Mouse (Mus musculus): ENCODE data around the gene Tctex1d2. TPM values are rescaled to one million over a fixed set of nuclear protein-coding genes. Genes with fewer than 3 reads are reported as not detected.

Gene Tctex1d2
- polyA plus RNA-seq, 1 experiment = 13.9 TPM

DNA sequence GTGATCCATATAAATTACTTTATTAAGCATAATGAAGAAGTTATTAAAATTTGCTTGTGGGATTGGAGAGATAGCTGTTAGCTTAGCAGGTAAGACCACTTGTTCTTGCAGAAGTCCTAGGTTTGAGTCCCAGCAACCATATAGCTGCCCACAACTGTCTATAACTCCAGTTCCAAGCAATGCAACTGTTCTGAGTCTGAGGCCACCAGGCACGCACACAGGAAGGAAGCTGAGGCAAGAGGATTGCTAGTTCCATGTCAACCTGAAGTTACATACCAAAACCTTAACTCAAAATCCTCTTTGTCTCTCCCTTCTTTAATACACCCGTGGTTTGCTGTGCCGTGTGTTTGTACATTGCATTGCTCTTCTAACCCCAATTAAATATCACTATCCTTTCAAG lies 28.6 kb upstream of the Tctex1d2 start:
- H3K27ac ChIP-seq (ENCODE audit: control insufficient read depth, insufficient read depth, low read depth, low read length, poor library complexity) = no peak overlapping the region
- H3K4me3 ChIP-seq (replicated peaks; ENCODE audit: control insufficient read depth, low read depth, low read length) = no peak overlapping the region
- peaks cover under 1% of the 10 kb centered on the region; the same call in 1 of the 2 replicates for H3K4me1 ChIP-seq (ENCODE audit: control insufficient read depth, insufficient read depth, low read length)
- TF ChIP-seq POLR2A (IDR thresholded peaks at IDR 0.05; ENCODE audit: borderline replicate concordance, control insufficient read depth, low read depth, low read length) (no peak), CTCF (IDR thresholded peaks at IDR 0.05; ENCODE audit: control insufficient read depth, insufficient read depth, low read length) (no peak)
- WGBS = 44% methylated on average over 3 of the region's 3 CpGs

GRCm38 (mm10) chr16:32395679-32396540 lies 23.6 kb upstream of the Tctex1d2 start:
- H3K27ac ChIP-seq (ENCODE audit: control insufficient read depth, insufficient read depth, low read depth, low read length, poor library complexity) = peak overlapping the region; percentile 14; the same call in 1 of the 2 replicates
- H3K4me1 ChIP-seq (ENCODE audit: control insufficient read depth, insufficient read depth, low read length) = peaks cover 1% of the 10 kb centered on the region; the same call in 1 of the 2 replicates
- H3K4me3 ChIP-seq (replicated peaks; ENCODE audit: control insufficient read depth, low read depth, low read length) = no peak overlapping the region
- WGBS = 30% methylated on average over 6 of the region's 6 CpGs
- TF ChIP-seq POLR2A (IDR thresholded peaks at IDR 0.05; ENCODE audit: borderline replicate concordance, control insufficient read depth, low read depth, low read length) = no peak
- TF ChIP-seq CTCF (IDR thresholded peaks at IDR 0.05; ENCODE audit: control insufficient read depth, insufficient read depth, low read length) = no peak

- no peak for TF ChIP-seq CTCF (IDR thresholded peaks at IDR 0.05; ENCODE audit: control insufficient read depth, insufficient read depth, low read length)
- TF ChIP-seq POLR2A (IDR thresholded peaks at IDR 0.05; ENCODE audit: borderline replicate concordance, control insufficient read depth, low read depth, low read length) = no peak
- Histone ChIP-seq H3K4me1 (ENCODE audit: control insufficient read depth, insufficient read depth, low read length) (peaks cover 1% of the 10 kb centered on the region; the same call in 1 of the 2 replicates), H3K4me3 (replicated peaks; ENCODE audit: control insufficient read depth, low read depth, low read length) (no peak overlapping the region), H3K27ac (ENCODE audit: control insufficient read depth, insufficient read depth, low read depth, low read length, poor library complexity) (no peak overlapping the region)
- 68% methylated on average over 3 of the region's 3 CpGs for WGBS
These were observed 23.0 kb upstream of the Tctex1d2 start for GRCm38 (mm10) chr16:32396541-32396835.

DNA sequence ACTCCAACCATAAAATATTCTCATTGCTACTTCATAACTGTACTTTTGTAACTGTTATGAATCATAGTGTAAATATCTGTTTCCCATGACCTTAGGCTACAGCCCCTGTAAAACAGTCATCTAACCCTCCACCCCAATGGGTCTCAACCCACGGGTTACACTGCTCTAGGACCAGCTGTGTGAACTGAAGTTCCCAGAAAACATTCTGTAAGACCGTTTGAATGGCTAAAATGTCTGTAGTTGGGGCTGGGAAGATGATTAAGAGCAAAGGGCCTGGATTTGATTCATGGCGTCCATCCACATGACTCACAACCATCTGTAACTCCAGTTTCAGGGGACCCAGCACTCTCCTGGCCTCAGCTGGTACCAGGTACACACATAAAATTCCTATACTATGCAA lies 21.3 kb upstream of the Tctex1d2 start:
- TF ChIP-seq CTCF (IDR thresholded peaks at IDR 0.05; ENCODE audit: control insufficient read depth, insufficient read depth, low read length) (no peak), POLR2A (IDR thresholded peaks at IDR 0.05; ENCODE audit: borderline replicate concordance, control insufficient read depth, low read depth, low read length) (no peak)
- no peak overlapping the region for H3K27ac ChIP-seq (ENCODE audit: control insufficient read depth, insufficient read depth, low read depth, low read length, poor library complexity)
- WGBS = 77% methylated on average over 3 of the region's 3 CpGs
- no peak overlapping the region for H3K4me3 ChIP-seq (replicated peaks; ENCODE audit: control insufficient read depth, low read depth, low read length)
- H3K4me1 ChIP-seq (ENCODE audit: control insufficient read depth, insufficient read depth, low read length) = peaks cover 4% of the 10 kb centered on the region

DNA sequence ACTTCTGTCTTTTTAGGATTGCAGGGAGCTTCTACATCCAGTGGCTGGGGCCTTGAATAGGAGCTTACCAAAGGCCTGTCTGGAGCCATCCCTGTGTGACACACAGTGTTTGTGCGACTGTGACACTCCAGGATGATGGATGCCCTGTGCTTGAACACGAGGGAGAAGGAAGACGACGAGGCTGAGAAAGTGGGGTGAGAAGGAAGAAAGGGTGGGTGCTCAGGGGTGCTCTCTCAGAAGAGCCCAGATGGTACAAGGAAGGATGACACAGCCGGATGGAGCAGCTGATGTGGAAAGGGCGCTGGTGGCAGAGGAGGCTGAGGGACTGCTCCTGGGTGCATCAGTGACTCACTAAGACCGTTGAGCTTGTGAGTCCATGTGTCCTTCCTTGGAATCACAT lies 19.2 kb upstream of the Tctex1d2 start, which contains the start of gene Tm4sf19:
Gene Tm4sf19 (plus strand): TSS at position 240 of the 400 bp plus-strand sequence.
- H3K4me3 ChIP-seq (replicated peaks; ENCODE audit: control insufficient read depth, low read depth, low read length) = no peak within 1 kb of the TSS
- no peak for TF ChIP-seq CTCF (IDR thresholded peaks at IDR 0.05; ENCODE audit: control insufficient read depth, insufficient read depth, low read length)
- no peak for TF ChIP-seq POLR2A (IDR thresholded peaks at IDR 0.05; ENCODE audit: borderline replicate concordance, control insufficient read depth, low read depth, low read length)
- H3K4me1 ChIP-seq (ENCODE audit: control insufficient read depth, insufficient read depth, low read length) = peaks cover 4% of the 10 kb centered on the region
- no peak within 1 kb of the TSS for H3K27ac ChIP-seq (ENCODE audit: control insufficient read depth, insufficient read depth, low read depth, low read length, poor library complexity)
- 60% methylated on average over 7 of the region's 7 CpGs for WGBS

DNA sequence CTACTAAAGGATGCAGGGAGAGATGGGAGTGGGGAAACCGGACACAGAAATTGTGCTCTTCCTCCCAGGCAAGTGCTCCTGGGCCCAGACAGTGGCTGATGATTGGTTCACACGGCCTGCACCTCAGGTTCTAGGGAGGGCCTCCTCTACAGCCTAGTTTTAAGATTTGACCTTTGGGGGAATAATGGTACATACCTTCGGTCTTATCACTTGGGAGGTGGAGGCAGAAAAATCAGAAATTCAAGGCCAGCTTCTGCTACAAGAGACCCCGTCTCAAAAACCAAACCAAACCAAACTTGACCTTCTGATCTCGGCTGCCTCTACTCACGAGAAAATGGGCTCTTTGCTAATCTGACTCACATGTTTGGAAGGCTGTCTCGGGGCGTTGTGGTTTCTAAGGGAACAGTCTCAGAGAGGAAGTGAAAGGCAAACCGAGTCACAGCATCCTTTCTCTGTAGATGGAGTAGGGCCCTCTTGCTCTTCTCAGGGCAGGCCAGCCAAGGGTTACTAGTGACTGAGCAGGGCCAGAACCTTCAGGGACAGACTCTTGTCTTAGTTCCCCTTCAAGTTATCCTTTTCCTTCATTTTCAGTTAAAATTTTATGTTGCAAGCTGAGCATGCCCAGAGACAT lies 18.1 kb upstream of the Tctex1d2 start:
- no peak overlapping the region for H3K27ac ChIP-seq (ENCODE audit: control insufficient read depth, insufficient read depth, low read depth, low read length, poor library complexity)
- 41% methylated on average over 9 of the region's 9 CpGs for WGBS

DNA sequence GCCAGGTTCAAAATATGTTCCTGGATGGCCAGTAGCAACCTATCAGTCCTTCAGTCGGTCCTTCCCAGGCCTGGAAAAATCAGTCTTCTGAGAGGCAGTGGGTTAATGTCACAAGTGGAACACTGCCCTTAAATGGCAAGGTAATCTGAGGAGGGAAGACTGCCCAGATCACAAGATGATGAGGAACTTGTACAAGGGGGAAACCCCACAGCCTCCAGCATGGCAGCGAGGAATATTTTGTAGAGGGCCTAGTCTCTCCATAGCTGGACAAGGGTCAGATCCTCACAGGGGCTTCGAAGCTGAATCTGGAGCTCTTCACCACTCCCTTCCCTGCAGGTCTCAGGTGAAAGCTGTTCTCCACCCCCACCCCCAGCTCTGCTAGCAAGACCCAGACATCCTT lies 16.7 kb upstream of the Tctex1d2 start:
- 63% methylated on average over 3 of the region's 3 CpGs for WGBS
- no peak overlapping the region for H3K27ac ChIP-seq (ENCODE audit: control insufficient read depth, insufficient read depth, low read depth, low read length, poor library complexity)
- H3K4me1 ChIP-seq (ENCODE audit: control insufficient read depth, insufficient read depth, low read length) = peaks cover 2% of the 10 kb centered on the region
- TF ChIP-seq POLR2A (IDR thresholded peaks at IDR 0.05; ENCODE audit: borderline replicate concordance, control insufficient read depth, low read depth, low read length) (no peak), CTCF (IDR thresholded peaks at IDR 0.05; ENCODE audit: control insufficient read depth, insufficient read depth, low read length) (no peak)
- no peak overlapping the region for H3K4me3 ChIP-seq (replicated peaks; ENCODE audit: control insufficient read depth, low read depth, low read length)

More for the DNA sequence above, 18.1 kb upstream of the Tctex1d2 start:
- no peak for TF ChIP-seq CTCF (IDR thresholded peaks at IDR 0.05; ENCODE audit: control insufficient read depth, insufficient read depth, low read length)
- Histone ChIP-seq H3K4me3 (replicated peaks; ENCODE audit: control insufficient read depth, low read depth, low read length) (no peak overlapping the region), H3K4me1 (ENCODE audit: control insufficient read depth, insufficient read depth, low read length) (peaks cover 2% of the 10 kb centered on the region)

GRCm38 (mm10) chr16:32405716-32406115 lies 13.8 kb upstream of the Tctex1d2 start:
- Histone ChIP-seq H3K27ac (ENCODE audit: control insufficient read depth, insufficient read depth, low read depth, low read length, poor library complexity) (no peak overlapping the region), H3K4me1 (ENCODE audit: control insufficient read depth, insufficient read depth, low read length) (peaks cover 2% of the 10 kb centered on the region), H3K4me3 (replicated peaks; ENCODE audit: control insufficient read depth, low read depth, low read length) (no peak overlapping the region)
- TF ChIP-seq CTCF (IDR thresholded peaks at IDR 0.05; ENCODE audit: control insufficient read depth, insufficient read depth, low read length) (no peak), POLR2A (IDR thresholded peaks at IDR 0.05; ENCODE audit: borderline replicate concordance, control insufficient read depth, low read depth, low read length) (no peak)
- WGBS = 91% methylated on average over 9 of the region's 9 CpGs

Data from bone marrow, adult 2 months (tissue).